Mouse (Mus musculus) heart, postnatal 0 days (tissue): Measurements from ENCODE around the gene Plxnb2.

ENCODE experiments used
- CTCF ChIP-seq: IDR thresholded peaks from 2 replicates; pipeline ENCODE4 v1.5.1; 2016; ENCODE audit warnings: antibody characterized with exemption, control low read depth, low read depth
- EP300 ChIP-seq: IDR thresholded peaks from 2 replicates; pipeline ENCODE4 v1.6.1; 2016; ENCODE audit warnings: antibody characterized with exemption, low read depth

GRCm38 (mm10) chr15:89149271-89150040, 31.1 kb downstream of the Plxnb2 start, which contains the start of gene Mapk11:
- TF ChIP-seq CTCF = no peak
- no peak for TF ChIP-seq EP300
